Mouse (Mus musculus) G1E (cell line): ENCODE measurements around the gene Mdm2.

Experiments used
- CTCF ChIP-seq: IDR thresholded peaks from 2 replicates; pipeline ENCODE4 v1.5.1; 2012; ENCODE audit warnings: low read depth, low read length, inconsistent platforms, mixed read lengths
- GATA1 ChIP-seq: IDR thresholded peaks from 2 replicates; pipeline ENCODE4 v1.6.1; 2012; ENCODE audit warnings: borderline replicate concordance, low read length, inconsistent platforms, mixed read lengths
- POLR2AphosphoS5 ChIP-seq: IDR thresholded peaks from 2 replicates; pipeline ENCODE4 v1.6.1; 2012; ENCODE audit warnings: low read depth, low read length, inconsistent platforms; ENCODE audit not compliant: insufficient replicate concordance
- TAL1 ChIP-seq: conservative IDR thresholded peaks from 2 replicates; pipeline ENCODE4 v1.6.1; 2012; ENCODE audit warnings: low read depth, low read length, inconsistent platforms, mixed read lengths

DNA sequence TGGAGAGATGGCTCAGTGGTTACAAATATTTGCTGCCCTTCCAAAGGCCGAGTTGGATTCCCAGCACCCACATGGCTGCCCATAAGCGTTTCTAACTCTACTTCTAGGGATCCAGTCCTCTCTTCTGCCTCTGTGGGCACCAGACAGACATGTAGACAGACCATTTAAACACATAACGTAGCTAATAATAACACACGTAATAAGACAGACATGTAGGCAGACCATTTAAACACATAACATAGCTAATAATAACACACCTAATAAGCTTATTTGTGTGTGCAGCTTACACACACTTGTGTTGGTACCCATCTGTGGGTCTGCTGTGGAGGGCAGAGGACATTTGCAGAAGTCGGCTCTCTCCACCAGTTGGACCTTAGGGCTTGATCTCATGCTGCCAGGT is 46.2 kb upstream of the Mdm2 start:
- TF ChIP-seq CTCF (no peak), TAL1 (no peak), GATA1 (no peak), POLR2AphosphoS5 (no peak)
